Mouse (Mus musculus) thymus, adult 2 months (tissue): ENCODE results near the gene Slco3a1.

Experiments used
- CTCF ChIP-seq: fragments of 200-500 bp; IDR thresholded peaks from 2 replicates; pipeline ENCODE4 v1.5.1; 2012; ENCODE audit warnings: mild to moderate bottlenecking, control low read depth, low read length, moderate library complexity, borderline replicate concordance; ENCODE audit not compliant: control insufficient read depth, poor library complexity, insufficient read depth; ENCODE audit errors: extremely low read depth
- POLR2A ChIP-seq: fragments of 200-500 bp; IDR thresholded peaks from 2 replicates; pipeline ENCODE4 v1.6.1; 2012; ENCODE audit warnings: mild to moderate bottlenecking, low read length, control low read depth, moderate library complexity; ENCODE audit not compliant: control insufficient read depth, poor library complexity, insufficient read depth; ENCODE audit errors: extremely low read depth

DNA sequence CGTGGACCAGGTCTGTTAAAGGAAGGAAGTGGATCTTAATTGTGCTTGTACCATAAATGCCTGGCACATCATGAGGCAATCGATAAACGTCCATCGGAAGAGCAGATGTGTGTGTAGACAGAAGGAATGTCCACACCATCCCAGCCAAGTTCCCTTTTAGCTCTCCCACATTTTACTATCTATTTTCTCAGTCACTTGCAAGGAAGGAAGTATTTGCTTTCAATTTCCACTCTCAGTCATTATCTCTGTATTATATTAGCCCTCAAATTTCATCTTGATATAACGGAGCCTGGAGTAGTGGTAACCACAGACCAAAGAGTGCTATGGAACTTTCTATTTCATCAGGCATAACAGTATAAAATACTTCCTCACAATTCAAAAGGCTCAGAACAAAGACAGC, 112.2 kb downstream of the Slco3a1 start:
- TF ChIP-seq CTCF (no peak), POLR2A (no peak)
